Mouse (Mus musculus) heart, embryonic 10.5 days (tissue): Measurements from ENCODE around the gene Stk10. TPM values are rescaled to one million over a fixed set of nuclear protein-coding genes. Genes with fewer than 3 reads are reported as not detected.
A peak's percentile ranks its signal among the peaks of the same experiment; 100 is the strongest.

Experiments used
- DNase-seq: peaks from one replicate; pipeline ENCODE4 v3.0.0-alpha.2; 2017; ENCODE audit warnings: low spot score
- H3K27ac ChIP-seq: fragments of 300-500 bp; sonication (generic); 2 replicates; pipeline ENCODE4 v1.5.1; 2016; ENCODE audit warnings: mild to moderate bottlenecking
- H3K27me3 ChIP-seq: fragments of 300-500 bp; sonication (generic); 2 replicates; pipeline ENCODE4 v1.6.1; 2016; ENCODE audit warnings: mild to moderate bottlenecking; ENCODE audit not compliant: poor library complexity, insufficient read depth, severe bottlenecking
- H3K36me3 ChIP-seq: fragments of 300-500 bp; sonication (generic); 2 replicates; pipeline ENCODE4 v1.6.1; 2016; ENCODE audit warnings: mild to moderate bottlenecking, moderate library complexity
- H3K4me1 ChIP-seq: fragments of 300-500 bp; sonication (generic); 2 replicates; pipeline ENCODE4 v1.6.1; 2016; ENCODE audit warnings: mild to moderate bottlenecking
- H3K4me3 ChIP-seq: fragments of 300-500 bp; sonication (generic); 2 replicates; pipeline ENCODE4 v1.5.1; 2016; ENCODE audit warnings: mild to moderate bottlenecking, moderate library complexity
- H3K9me3 ChIP-seq: fragments of 300-500 bp; sonication (generic); 2 replicates; pipeline ENCODE4 v1.6.1; 2016; ENCODE audit warnings: mild to moderate bottlenecking, moderate library complexity
- WGBS: fragments of 180-500 bp; shearing (Covaris S2); methylation state at CpG from one replicate; pipeline ENCODE4 v1.1.7; 2016; 5-methylcytosine and 5-hydroxymethylcytosine counted together
- polyA plus RNA-seq: library from polyadenylated mRNA; unstranded; fragments of >200 nt; fragmentation: Nextera tagmentation; extraction: Ambion mirVana; gene quantifications from 2 replicates; pipeline ENCODE4 v1.2.1, GENCODE M21; 2016

Stk10 gene
- polyA plus RNA-seq = 2.3 and 2.8 TPM in 2 replicates

- H3K27ac ChIP-seq = peak within 1 kb of the TSS; percentile 87
- H3K27me3 ChIP-seq = peaks cover 26% of the 10 kb centered on the region
- under 1% methylated on average over 76 of the region's 82 CpGs for WGBS
- peaks cover 29% of the 10 kb centered on the region for H3K4me1 ChIP-seq
- no peaks in the 10 kb centered on the region for H3K9me3 ChIP-seq
- H3K36me3 ChIP-seq = no peaks in the 10 kb centered on the region
- DNase-seq = peak; percentile 96
- peak within 1 kb of the TSS; percentile 83 for H3K4me3 ChIP-seq
Measured at GRCm38 (mm10) chr11:32532765-32533481, at the start of gene Stk10. Gene Stk10 (plus strand): TSS chr11:32533305.

DNA sequence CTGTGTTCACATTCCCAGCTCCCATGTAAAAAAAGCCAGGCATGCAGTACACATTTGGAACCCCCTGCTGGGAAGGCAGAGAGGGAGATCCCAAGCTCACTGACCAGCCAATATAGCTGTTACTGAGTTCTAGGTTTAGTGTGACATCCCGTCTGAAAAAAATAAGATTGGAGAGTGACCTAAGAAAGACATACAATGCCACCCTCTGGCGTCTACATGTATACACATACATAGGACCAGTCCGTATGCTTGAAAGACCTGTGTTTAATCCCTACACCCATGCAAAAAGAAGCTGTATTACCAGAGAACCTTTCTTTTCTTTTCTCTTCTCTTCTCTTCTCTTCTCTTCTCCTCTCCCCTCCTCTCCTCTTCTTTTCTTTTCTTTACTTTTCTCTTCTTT, 47.8 kb upstream of the Stk10 start:
- Histone ChIP-seq H3K9me3 (no peaks in the 10 kb centered on the region), H3K27me3 (no peaks in the 10 kb centered on the region), H3K4me3 (no peak overlapping the region), H3K36me3 (no peaks in the 10 kb centered on the region), H3K4me1 (peaks cover 24% of the 10 kb centered on the region; the same call in 1 of the 2 replicates), H3K27ac (no peak overlapping the region)
- 64% methylated on average over 3 of the region's 3 CpGs for WGBS
- no peak for DNase-seq

- H3K9me3 ChIP-seq = no peaks in the 10 kb centered on the region
- H3K4me3 ChIP-seq = no peak overlapping the region
- no peak overlapping the region for H3K27ac ChIP-seq
- no peaks in the 10 kb centered on the region for H3K36me3 ChIP-seq
- no peaks in the 10 kb centered on the region for H3K27me3 ChIP-seq
- DNase-seq = no peak
- 30% methylated on average over 3 of the region's 3 CpGs for WGBS
- H3K4me1 ChIP-seq = peaks cover 25% of the 10 kb centered on the region; the same call in 1 of the 2 replicates
Measured at GRCm38 (mm10) chr11:32486621-32487020, 46.5 kb upstream of the Stk10 start.

- peaks cover 25% of the 10 kb centered on the region; the same call in 1 of the 2 replicates for H3K4me1 ChIP-seq
- no peaks in the 10 kb centered on the region for H3K36me3 ChIP-seq
- H3K4me3 ChIP-seq = no peak overlapping the region
- WGBS = 86% methylated on average over 3 of the region's 3 CpGs
- no peaks in the 10 kb centered on the region for H3K9me3 ChIP-seq
- no peak overlapping the region for H3K27ac ChIP-seq
- no peak for DNase-seq
- no peaks in the 10 kb centered on the region for H3K27me3 ChIP-seq
Measured at GRCm38 (mm10) chr11:32487501-32487900, 45.6 kb upstream of the Stk10 start.

DNA sequence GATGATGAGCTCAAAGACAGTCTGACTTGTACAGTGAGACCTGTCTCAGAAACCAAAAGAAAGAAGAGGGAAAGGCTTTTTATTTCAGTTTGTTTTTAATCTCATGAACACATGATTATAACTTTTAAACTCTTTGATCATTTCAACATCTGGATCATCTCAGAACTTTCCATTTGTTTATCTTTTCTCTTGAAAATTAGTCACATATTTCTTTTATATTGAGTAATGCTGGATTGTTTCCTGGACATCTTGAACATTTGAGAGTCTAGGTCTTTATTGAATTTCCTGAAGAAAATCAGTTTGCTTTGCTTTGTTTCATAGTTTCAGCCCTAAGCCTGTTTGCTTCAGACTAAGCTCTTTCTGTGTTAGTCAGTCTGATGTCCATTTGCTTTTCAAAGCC, 44.8 kb upstream of the Stk10 start:
- H3K4me3 ChIP-seq = no peak overlapping the region
- H3K9me3 ChIP-seq = no peaks in the 10 kb centered on the region
- DNase-seq = no peak
- no peaks in the 10 kb centered on the region for H3K36me3 ChIP-seq
- H3K27me3 ChIP-seq = no peaks in the 10 kb centered on the region
- peaks cover 24% of the 10 kb centered on the region; the same call in 1 of the 2 replicates for H3K4me1 ChIP-seq
- H3K27ac ChIP-seq = no peak overlapping the region

DNA sequence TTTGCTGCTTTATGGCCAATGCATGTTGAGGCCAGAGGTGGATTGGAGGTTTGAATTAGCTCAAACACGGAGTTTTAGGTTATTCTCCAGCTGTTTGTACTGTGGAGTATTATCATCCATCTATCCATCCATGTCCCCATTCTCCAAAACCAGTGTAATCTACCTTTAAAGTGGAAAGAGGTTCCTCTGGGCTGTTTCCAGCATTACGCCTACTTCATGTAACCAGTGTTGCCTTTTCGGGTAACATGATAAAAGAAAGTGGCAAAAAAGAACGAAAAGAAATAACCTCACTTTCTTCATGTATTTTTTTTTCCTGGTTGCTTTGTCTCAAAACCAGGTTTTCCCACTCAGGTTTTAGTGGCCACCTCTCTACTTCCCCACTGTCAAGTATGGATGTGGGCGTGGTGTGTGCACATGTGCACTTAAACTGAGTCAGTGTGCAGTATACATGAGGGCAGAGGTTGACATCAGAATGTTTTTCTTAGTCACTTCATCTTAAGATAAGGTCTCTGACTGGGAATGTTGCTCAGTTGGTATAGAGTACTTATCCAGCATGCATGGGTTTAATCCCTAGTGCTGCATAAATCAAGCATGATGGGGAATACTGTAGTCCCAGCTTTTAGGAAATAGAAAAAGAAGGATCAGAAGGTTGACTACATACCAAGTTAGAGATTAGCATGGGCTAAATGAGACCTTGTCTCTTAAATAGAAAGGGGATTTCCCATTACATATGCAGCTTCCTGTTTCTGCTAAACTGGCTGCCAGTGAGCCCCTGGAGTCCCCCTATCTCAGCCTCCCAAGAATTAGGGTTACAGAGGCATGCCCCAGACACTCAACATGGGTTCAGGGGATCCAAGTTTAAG, 44.1 kb upstream of the Stk10 start:
- H3K27me3 ChIP-seq = no peaks in the 10 kb centered on the region
- H3K4me1 ChIP-seq = peaks cover 23% of the 10 kb centered on the region; the same call in 1 of the 2 replicates
- DNase-seq = no peak
- H3K4me3 ChIP-seq = no peak overlapping the region
- H3K36me3 ChIP-seq = no peaks in the 10 kb centered on the region
- no peaks in the 10 kb centered on the region for H3K9me3 ChIP-seq
- 77% methylated on average over 5 of the region's 5 CpGs for WGBS
- H3K27ac ChIP-seq = no peak overlapping the region

GRCm38 (mm10) chr11:32491079-32491478, 42.0 kb upstream of the Stk10 start:
- Histone ChIP-seq H3K27me3 (no peaks in the 10 kb centered on the region), H3K27ac (no peak overlapping the region), H3K4me1 (peaks cover 23% of the 10 kb centered on the region; the same call in 1 of the 2 replicates), H3K36me3 (no peaks in the 10 kb centered on the region), H3K4me3 (no peak overlapping the region), H3K9me3 (no peaks in the 10 kb centered on the region)
- WGBS = 93% methylated on average over 2 of the region's 2 CpGs
- DNase-seq = no peak

DNA sequence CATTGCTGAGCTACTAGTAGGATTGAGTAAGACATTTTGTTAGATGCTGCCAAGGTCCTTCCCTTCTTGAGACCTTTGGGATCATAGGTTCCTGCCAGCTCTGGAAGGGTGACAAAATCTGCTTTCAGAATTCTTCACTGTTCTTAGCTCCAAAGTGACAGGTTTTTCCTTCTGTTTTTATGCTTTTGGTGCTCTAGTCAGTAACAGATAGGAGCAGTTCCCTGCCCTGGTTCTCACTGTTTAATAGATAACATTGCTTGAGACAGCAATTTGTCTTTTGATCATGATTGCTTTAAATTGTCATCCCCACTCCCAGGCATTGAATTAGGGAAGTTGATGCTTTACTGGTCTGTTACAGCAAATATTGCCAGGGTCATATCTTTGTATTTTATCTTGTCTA, 39.8 kb upstream of the Stk10 start:
- H3K27ac ChIP-seq = no peak overlapping the region
- H3K9me3 ChIP-seq = no peaks in the 10 kb centered on the region
- H3K4me1 ChIP-seq = peaks cover 19% of the 10 kb centered on the region; the same call in 1 of the 2 replicates
- H3K4me3 ChIP-seq = no peak overlapping the region
- H3K36me3 ChIP-seq = no peaks in the 10 kb centered on the region
- no peaks in the 10 kb centered on the region for H3K27me3 ChIP-seq
- DNase-seq = no peak

DNA sequence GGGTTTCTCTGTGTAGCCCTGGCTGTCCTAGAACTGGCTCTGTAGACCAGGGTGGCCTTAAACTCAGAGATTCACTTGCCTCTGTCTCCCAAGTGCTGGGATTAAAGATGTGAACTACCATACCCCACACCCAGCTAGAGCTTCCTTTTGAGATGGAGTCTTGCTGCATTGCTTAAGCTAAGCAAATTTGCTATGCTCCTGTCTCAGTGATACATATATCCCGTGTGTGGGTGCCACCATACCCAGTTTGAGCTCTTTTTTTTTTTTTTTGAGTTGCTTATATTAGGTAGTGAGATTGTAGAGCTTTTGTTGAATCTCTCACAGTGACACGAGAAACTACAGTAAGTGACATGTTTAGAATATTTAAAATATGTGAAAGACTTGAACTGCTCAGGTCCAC, 37.8 kb upstream of the Stk10 start:
- Histone ChIP-seq H3K36me3 (peaks cover 6% of the 10 kb centered on the region), H3K4me3 (no peak overlapping the region), H3K27me3 (no peaks in the 10 kb centered on the region), H3K4me1 (0 out of 2 replicates have a peak, but pooled peaks cover 2% of the 10 kb centered on the region), H3K9me3 (no peaks in the 10 kb centered on the region), H3K27ac (no peak overlapping the region)
- no peak for DNase-seq
- 83% methylated on average over 2 of the region's 2 CpGs for WGBS

DNA sequence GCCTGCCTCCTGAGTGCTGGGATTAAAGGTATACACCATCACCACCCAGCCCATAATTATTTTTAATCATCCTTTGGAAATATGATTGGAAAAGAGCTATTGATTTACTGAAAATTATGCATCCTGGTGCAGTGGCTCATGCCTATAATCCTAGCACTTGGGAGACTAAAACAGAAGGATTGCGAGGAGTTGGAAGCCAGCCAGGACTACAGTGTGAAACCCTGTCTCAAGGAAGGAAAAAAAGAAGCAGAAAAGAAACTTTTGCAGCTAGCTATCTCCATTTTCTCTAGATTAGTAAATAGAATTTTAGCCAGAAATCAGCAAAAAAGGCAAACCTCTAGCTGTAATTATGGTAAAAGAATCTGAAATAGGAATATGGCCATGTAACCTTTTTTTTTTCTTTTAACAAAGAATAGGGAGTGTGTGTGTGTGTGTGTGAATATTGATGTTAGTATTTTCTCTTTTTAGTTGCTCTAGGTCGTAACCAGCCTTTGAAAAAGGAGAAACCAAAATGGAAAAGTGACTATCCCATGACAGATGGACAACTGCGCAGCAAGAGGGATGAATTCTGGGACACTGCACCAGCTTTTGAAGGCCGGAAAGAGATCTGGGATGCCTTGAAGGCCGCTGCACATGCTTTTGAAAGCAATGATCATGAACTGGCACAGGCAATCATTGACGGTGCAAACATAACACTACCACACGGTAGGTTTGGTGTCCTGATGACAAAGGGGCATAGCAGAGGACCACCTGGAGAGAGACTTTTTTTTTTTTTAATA, 34.2 kb upstream of the Stk10 start:
- 92% methylated on average over 7 of the region's 7 CpGs for WGBS
- no peak for DNase-seq
- H3K9me3 ChIP-seq = no peaks in the 10 kb centered on the region
- H3K4me3 ChIP-seq = no peak overlapping the region
- H3K36me3 ChIP-seq = peaks cover 23% of the 10 kb centered on the region
- H3K4me1 ChIP-seq = no peaks in the 10 kb centered on the region
- H3K27me3 ChIP-seq = no peaks in the 10 kb centered on the region
- no peak overlapping the region for H3K27ac ChIP-seq

- H3K4me3 ChIP-seq = no peak overlapping the region
- 91% methylated on average over 4 of the region's 4 CpGs for WGBS
- no peak for DNase-seq
Measured at GRCm38 (mm10) chr11:32499931-32500330, 33.2 kb upstream of the Stk10 start.

GRCm38 (mm10) chr11:32503711-32504110, 29.4 kb upstream of the Stk10 start:
- peaks cover 23% of the 10 kb centered on the region for H3K36me3 ChIP-seq
- no peaks in the 10 kb centered on the region for H3K9me3 ChIP-seq
- no peak overlapping the region for H3K4me3 ChIP-seq
- 0 out of 2 replicates have a peak, but pooled peaks cover 7% of the 10 kb centered on the region for H3K4me1 ChIP-seq
- DNase-seq = no peak
- WGBS = 93% methylated on average over 2 of the region's 2 CpGs
- no peak overlapping the region for H3K27ac ChIP-seq
- H3K27me3 ChIP-seq = no peaks in the 10 kb centered on the region

More at GRCm38 (mm10) chr11:32499931-32500330, 33.2 kb upstream of the Stk10 start:
- H3K27ac ChIP-seq = no peak overlapping the region
- peaks cover 23% of the 10 kb centered on the region for H3K36me3 ChIP-seq
- H3K27me3 ChIP-seq = no peaks in the 10 kb centered on the region
- H3K4me1 ChIP-seq = 0 out of 2 replicates have a peak, but pooled peaks cover 1% of the 10 kb centered on the region
- H3K9me3 ChIP-seq = no peaks in the 10 kb centered on the region
